Mouse (Mus musculus): ENCODE measurements around the gene Usp53. TPM values are rescaled to one million over a fixed set of nuclear protein-coding genes. Genes with fewer than 3 reads are reported as not detected.
"Not testable (repeated sequence)": the region's sequence is repeated elsewhere in the genome, so short reads cannot be mapped to it uniquely, and the experiment has no call there.

The Usp53 gene
- polyA plus RNA-seq, 2 experiments from 2014 or later: 14.9 to 18.4 TPM

DNA sequence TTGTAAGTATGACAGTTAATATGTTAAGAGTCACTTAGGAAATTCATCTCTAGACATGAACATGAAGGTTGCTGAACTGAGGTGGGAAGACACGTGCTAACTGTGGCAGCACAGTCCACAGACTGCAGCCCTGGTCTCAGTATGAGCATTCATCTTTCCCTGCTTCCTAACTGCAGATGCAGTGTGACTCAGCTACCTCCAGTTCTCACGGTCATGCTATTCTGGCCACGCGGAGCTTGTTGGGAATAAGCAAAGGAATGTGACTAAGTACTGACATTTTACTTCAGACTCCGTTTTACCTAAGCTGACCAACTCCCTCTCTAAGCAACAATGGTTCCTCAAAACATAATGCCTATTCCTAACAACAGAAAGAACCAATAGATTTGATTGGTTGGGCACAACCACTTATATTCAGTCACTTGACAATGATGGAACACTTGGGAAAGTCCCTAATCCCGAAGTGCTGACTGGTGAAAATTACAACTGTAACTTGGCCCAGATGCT lies 40.9 kb downstream of the Usp53 start:
- no peak for ATAC-seq

DNA sequence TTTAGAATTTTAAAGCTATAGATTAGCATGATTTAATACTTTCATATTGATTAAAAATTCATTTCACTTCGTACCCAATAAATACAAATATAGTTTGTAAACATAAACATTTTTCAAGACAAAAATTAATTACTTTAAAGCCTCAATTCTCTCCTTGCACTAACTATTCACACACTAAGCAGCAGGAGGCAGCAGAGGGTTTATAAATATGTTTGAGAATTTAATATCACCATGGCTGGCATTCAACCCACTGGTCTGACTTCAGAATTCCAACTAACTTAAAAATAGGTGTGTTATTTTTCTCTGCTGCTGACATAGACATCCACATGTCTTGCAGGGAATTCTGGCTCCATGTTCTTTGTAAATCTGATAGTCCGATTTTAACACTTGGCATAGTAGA lies 45.1 kb downstream of the Usp53 start:
- ATAC-seq: peak; percentile 76

DNA sequence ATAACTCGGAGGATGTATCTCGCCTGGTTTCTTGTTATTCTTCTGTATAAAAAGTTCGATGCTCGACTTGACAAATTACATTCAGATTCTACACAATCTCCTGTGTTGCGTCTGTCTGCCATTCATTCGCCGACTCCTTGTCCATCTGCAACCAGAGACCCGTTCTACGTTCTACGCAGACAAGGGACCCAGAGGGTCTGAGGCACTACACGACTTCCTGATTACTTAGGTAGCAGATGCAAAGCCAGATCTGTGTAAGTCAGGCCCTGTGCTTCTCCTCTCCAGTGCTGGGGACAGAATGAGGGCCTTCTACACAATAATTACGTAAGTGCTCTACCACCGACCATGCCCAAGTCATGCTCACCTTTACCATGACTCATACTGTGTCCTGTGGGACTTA lies 47.1 kb downstream of the Usp53 start:
- ATAC-seq: not testable (repeated sequence)

DNA sequence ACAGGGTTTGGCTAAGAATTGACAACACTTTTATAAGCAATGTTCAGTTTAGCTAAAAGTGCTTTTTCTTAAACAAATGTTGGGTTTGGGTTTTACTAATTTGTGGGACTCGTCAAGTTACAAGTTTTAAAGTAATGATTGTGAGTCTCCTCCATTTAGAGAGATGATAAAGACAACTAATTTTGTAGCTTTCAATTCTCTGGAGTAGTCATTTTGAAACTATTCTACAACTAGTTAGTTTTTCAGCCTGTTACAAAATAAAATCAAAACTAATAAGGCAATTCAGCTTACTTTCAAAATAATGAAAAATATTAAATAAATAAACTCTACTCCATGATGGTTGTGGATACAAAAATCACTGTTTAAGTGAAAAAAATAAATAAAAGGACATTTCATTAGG lies 51.8 kb downstream of the Usp53 start:
- ATAC-seq: no peak

DNA sequence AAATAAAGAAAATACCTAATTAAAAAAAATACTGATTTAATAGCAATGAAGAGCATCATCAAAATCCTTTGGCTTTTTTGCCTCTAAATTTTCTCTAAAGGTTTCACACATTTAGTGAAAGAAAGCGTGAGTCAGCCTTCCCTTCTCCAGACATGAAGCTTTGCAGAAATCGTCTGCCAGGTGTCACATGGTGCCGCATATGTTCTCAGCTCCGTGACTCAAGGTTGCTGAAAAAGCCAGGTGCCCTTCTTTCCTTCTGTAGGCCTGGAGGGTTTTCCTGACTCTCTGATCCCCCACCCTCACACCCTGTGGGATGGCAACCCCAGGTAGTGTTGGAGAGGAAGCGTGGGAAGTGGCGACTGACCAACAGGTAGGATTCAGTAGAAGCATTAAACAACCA lies 54.6 kb downstream of the Usp53 start:
- no peak for ATAC-seq

DNA sequence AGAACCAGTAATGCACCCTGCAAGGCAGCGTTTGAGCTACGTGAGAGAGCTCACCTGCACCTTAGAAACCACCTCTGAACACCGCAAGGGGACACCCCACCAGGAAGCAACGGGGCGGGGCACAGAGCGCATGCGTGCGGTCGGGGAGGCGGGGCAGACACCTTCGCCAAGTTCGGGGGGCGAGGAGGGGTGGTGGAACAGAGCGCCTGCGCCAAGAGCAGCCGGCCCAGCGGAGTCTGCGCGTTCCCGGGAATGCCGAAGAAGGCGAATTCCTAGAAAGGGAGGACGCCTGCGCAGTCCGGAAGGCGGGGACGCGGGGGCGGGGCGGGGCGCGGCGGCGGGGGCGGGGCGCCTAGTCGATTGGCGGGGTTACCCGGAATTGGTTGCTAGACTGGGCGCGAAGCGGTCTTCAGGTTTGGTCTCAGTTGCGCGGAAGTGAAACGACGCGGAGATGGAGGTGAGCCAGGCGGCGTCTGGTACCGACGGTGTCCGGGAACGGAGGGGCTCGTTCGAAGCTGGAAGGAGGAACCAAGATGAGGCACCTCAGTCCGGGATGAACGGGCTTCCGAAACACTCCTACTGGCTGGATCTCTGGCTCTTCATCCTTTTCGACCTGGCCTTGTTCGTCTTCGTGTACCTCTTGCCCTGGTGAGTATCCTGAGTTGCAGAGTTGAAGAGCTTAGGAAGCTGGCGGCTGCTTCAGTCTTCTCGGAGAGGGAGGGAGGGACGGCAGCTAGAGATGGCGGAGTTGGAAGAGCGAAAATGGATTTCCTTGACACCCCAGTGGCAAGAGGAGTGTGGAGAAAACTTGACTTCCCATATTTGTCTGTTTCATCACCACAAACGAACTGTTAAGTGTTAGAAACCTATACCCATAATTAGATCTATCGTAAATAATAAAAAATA lies 60.0 kb downstream of the Usp53 start, which contains the start of gene 1810037I17Rik:
TSS of gene 1810037I17Rik (plus strand) at position 195 of the 906 bp plus-strand sequence.
- peak; percentile 91 for ATAC-seq

DNA sequence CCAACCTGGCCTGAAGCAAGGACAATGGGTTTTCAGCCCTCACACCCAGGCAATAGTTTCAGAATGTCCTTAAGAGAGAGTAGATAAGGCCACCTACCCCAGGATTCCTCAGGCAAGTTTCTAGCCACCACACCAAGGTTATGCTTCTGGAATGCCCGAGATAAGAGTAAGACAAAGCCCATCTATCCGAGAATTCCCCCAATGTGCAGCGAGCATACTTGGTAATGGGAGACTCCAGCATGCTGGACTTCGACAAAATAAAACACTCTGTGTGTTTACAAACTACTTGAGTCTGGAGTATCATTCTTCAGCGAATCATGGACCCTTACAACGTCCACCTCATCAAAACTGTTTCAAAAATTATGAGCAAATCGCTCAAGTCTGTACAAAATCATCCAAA lies 61.2 kb downstream of the Usp53 start:
- ATAC-seq: no peak

DNA sequence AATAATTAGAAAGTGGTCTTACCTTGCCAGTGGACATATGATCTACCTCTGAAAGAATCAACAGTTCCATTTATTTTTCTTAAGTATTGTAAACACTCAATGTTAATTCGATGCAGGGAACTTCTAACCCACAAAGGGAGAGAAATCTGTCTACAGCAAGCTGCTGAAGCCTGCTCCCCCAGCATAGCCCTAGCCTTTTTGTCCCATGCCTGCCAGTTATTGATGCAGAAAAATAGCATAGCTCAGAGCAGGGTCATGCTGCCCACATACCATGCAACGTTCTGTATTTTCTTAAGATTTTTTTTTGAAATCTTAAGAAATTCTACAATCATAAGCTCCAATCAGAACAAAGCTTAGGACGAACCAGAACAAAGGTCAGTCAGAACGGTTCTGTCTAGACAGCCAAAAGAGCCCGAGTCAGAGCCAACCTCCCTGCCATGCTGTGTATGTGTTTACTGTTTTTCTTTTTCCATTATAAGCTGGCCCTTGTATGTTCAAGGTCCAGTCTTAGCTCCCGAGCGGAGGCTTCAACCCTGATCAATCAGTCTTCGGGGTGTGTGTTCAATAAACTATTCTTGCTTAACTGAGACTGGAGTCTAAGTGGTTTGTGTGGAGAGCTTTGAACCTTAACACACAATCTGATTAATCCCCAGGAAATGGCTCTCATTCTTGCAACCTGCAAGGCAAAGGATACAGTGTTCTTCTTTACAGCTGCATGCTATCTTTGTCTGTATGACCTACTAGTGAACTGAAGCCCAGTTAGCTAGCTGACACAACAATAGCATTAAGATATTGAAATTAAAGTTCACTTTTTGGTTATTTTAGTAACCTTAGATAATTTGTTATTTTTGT lies 62.4 kb downstream of the Usp53 start:
- ATAC-seq: no peak

DNA sequence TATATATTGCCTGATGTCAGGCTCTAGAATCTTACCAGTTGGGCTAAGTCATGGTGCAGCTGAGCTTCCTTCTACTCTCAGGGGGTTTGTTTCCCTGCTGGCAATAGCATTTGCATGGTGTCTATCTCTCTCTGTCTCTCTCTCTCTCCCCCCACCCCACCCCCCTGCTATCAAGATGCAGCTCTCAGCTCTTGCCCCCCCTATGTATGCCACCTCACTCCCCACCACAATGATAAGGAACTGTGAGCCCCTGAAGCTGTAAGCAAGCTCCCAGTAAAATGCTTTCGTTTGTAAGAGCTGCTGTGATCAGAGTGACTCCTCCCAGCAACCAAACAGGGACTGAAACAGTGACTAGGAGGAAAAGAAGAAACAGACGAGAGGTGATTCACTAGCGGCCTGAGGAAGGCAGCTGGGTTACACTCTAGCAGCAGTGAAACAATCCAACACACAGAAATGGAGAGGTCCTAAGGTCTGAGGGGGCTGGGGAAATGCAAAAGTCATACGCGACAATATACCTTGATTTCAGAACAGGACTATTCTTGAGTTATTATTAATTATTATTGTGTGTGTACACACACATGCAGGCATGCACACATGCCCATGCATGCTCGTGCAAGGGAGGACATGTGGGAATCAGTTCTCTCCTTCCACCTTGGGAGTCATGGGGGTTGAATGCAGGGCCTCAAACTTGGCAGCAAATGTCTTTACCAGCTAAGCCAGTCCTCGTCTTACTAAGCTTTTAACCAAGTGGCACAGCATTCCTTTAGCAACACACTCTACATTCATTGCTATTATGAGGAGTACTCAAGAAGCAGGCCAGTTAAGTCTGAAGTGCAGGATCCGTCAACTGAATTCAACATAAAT lies 63.5 kb downstream of the Usp53 start:
- ATAC-seq: no peak

DNA sequence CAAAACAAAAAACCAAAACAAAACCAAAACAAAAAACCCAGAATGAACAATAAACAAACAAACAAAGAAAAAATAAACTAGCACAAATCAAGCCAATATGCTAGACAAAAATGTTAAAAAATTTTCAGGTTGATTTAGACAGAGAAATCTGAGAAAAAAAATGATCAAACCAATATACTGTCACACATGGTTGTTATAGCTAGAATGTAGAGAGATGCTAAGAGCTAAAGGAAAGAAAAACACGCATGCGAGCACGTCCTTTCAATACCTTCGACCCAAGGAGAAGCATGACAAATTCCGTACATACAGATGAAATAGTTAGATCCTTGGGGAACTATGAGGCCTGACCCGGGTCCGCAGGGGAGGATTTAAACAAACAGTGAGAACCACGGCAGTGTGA lies 65.0 kb downstream of the Usp53 start, which contains the start of gene Gm10959:
TSS of gene Gm10959 (minus strand) at position 101 of the 400 bp plus-strand sequence.
- no peak for ATAC-seq

DNA sequence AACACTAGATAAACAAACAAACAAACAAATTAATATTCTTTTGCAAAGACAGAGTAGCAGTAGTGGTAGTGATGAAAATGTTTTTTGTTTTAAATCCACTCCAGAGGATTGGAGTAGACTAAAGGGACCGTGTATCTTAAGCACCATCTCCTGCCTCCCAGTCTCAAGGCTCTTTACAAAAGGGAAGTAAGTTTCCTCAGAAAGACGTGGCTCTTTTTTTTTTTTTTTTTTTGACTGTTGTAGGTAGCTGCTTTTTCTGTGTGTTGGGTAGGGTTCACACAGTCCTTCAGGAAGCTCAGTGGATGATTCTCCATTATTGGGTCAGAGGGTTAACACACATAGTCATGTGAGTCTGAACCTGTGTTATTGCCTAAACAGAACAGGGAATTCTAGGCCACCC lies 65.6 kb downstream of the Usp53 start:
- no peak for ATAC-seq

DNA sequence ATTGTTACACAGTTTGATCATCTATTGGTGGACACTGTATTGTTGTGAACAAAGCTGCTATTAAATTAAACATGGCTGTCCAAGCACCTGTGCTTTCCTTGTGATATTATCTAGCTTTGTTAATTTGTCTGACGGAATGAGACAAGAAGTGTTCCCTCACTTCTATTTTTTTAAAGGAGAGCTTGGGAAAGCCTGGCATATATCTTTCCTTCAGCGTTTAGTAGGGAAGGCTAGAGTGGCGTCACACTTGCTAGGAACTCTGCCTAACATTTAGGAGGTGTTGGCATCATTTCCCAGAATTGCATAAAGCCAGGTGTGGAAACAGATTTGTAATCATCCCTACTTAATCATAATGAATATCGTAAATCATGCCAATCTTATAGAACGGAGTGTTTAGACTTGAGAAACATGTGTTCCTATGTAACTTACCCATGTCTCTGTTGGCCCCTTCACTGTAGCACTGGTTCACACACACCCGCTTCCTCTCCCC lies 68.1 kb downstream of the Usp53 start:
- no peak for ATAC-seq

DNA sequence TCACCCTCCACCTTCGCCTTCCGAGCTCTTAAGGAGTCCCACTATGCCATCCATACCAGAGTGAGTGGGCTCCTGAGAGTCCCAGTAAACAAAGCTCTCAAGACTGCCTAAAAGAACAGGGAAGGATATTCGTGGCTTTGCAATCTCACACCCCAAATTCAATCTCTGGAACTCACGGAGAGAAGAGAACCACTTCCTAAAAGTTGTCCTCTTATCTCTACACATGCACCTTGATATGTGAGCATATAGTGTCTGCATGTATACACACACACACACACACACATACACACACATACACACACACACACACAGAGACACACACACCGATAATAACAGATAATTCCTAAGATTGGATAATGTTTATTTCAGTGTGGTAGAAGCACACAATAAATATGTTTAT lies 68.8 kb downstream of the Usp53 start:
- ATAC-seq: no peak

DNA sequence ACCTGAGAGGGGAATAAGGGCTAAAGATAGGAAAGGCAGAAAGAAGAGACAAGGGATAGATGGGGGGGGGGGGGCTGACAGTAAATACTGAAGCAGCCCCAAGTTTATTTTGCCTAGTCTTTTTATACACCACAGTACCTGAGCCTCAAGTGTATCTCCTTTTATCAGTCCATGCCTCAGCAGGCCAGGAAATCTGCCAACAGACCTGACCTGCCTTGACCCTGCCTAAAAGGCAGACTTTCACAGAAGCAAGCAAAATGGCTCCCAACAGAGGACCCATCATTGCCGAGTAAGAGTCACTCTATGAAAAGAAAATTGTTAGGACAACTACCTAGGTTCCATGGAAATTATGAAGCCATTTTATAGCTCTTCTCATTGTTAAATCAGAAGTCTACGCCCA lies 76.5 kb downstream of the Usp53 start:
- ATAC-seq: no peak

DNA sequence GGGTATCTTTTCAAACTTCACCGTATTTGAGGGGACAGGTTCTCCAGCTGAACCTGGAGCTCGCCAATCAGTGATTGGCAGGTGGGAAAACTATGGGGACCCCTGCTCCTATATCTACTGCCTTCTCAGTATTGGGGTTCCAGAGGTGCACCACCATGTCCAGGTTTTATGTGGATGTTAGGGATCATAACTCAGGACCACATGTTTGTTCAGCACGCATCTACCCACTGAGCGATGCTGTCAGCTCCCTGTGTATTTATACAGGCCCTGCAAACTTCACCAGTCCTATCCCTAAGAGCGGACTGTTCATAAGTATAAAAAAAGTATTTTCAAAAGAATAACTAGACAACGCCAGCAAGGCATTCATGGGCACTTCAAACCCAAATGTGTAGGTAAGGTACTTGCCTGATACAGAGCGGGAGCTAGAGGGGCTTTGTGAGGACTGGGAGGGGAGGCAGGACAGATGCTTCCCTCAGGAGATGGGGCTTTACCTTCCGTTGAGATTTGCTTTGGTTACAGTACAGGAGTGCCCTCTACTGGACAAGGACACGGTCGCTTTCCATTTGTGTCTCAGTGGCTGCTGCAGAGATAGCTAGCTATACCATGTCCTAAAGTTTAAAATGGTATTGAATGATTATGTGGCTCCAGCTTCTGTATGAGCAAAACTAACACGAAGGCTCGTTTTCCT lies 80.4 kb downstream of the Usp53 start:
- ATAC-seq: no peak

DNA sequence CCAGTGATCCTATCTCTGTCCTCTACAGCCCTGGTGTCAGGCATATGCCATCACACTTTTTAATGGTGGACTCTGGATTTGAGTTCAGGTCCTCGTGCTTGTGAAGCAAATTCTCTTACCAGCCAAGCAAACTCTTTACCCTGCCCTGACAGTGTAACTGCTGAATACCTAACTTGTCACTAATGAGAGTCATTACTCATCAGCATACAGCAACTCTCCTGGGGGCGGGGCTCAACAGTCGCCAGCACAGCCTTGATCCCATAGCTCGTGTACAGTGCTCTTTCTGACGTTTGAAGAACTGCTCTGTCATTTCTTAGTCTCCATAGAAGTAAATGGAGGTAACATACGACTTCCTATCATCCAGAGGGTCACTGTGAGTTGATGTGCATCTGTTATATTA lies 86.1 kb downstream of the Usp53 start:
- ATAC-seq: no peak

DNA sequence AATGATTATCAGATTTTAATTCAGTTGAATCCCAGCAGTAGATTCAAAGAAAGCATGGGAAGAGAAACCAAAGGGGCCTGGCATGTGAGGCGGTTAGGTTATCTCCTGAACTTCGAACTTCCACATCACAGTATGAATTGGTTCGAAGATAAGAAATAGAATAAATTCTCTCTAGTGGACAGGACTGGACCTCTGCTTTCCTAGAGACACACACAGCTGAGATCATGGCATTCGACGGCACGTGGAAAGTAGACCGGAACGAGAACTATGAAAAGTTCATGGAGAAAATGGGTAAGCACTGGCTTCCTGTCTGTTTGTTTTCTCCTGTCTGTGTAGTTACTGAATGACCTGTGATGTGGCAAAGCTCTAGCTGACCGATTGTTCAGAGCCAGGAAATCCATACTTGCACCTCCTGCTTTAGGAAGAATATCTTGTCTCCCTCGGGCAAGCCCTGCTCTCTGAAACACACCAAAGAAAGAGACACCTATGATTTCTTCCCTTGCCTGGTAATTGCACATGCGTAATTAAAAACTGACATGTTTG lies 89.0 kb downstream of the Usp53 start:
- ATAC-seq: no peak

DNA sequence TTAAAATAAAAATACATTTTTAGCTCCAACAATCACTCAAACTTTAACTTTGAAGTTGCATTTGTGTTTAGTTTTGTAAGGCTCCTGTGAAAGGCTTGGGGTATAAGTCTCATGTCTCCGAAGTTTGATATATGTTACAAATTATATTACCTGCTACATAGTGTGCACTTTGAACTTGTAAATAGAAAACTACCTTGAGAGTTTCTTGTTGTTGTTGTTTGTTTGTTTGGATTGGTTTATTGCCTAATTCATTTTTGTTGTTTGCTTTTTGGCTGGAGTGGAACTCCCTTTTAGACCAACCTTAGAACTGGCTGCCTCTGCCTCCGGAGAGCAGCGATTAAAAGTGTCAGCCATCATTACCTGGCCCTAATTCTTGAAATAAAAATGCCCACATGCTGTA lies 89.5 kb downstream of the Usp53 start, which contains the start of gene Fabp2:
TSS of gene Fabp2 (plus strand) at position 301 of the 400 bp plus-strand sequence.
- no peak for ATAC-seq

DNA sequence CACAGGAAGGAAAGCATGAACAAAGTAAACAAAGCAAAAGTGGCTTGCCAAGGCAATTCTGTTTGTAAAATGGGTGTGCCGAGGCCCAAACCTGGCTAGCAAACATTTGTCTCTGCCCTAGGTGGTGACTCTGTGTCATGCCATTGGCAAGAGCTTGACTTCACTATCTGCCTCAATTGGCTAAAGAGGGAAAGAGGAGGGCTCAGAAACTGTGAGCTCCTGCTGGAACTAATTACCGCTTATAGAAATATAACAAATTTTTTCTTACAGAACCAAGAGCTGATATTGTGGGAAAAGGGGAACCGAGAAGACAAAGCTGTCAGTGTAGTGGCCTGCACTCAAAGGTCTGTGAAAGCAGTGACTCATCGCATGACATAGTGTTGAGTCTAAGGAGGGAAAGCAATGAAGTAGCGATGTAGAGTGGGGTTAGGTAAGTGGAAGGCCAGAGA lies 95.9 kb downstream of the Usp53 start:
- no peak for ATAC-seq

DNA sequence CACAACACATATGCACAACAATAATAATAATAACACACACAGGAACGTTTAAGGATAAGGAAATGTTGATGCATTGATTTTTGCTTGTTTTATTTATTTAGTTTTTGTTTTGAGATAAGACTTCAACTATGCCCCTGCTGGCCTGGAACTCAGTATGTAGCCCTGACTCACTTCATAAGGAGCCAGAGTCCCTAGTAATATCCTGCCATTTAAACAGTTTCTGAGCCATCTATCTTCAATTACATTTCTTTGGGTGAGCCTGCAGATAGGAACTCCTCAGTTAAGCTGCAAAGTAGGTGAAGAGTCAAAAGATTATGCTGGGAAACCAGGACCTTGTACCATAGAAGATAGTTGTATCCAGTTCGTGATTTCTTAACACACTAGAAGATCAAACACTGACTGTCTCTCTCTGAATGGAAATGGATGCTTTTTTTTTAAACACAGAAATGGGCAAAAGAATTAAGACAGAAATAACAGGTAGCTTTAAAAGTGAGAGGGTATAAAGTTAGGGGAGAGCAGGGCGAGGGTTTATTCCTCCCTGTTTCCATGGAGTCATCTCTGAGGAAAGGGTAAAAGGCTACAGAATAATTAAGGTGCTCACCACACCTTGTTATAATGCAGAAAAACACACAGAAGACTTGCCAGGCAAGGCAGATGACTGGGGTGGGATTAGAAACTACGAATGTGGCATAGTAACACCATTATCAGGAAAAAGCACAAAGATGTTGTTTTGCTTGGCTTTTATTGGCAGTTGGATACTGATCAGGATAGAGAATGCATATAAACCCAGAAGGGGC lies 96.6 kb downstream of the Usp53 start:
- no peak for ATAC-seq

All from CD4-positive, CD25-positive, alpha-beta regulatory T cell, adult 4 months (primary cell).